Mouse (Mus musculus): ENCODE measurements at regions not wholly inside any gene's neighbourhood (a gene's known extent, or its start where the extent isn't known, plus 50 kb on each side); places are given as distances from the start of the nearest gene placed in this dataset.

GRCm38 (mm10) chr7:36504010-36504875 lies 193.7 kb upstream of the Tshz3 start:
- Histone ChIP-seq H3K9me3 (no peaks in the 10 kb centered on the region), H3K9ac (no peak overlapping the region), H3K27me3 (no peaks in the 10 kb centered on the region), H3K4me1 (replicated peaks) (no peaks in the 10 kb centered on the region), H3K4me3 (no peak overlapping the region), H3K4me2 (no peak overlapping the region), H3K27ac (replicated peaks) (no peak overlapping the region), H3K36me3 (no peaks in the 10 kb centered on the region)
- peak; percentile 68; the same call in 1 of the 2 replicates for ATAC-seq (ENCODE audit: low FRiP score, low read depth)
- 54% methylated on average over 15 of the region's 15 CpGs for whole genome bisulfite sequencing

- no peaks in the 10 kb centered on the region for H3K27me3 ChIP-seq
- 85% methylated on average over 9 of the region's 9 CpGs for WGBS
- H3K9ac ChIP-seq, result no peak overlapping the region
- no peaks in the 10 kb centered on the region for H3K9me3 ChIP-seq
- ATAC-seq (ENCODE audit: low FRiP score, low read depth), result no peak
- H3K4me2 ChIP-seq, result no peak overlapping the region
- no peak overlapping the region for H3K4me3 ChIP-seq
- no peaks in the 10 kb centered on the region for H3K36me3 ChIP-seq
- H3K4me1 ChIP-seq (replicated peaks), result no peaks in the 10 kb centered on the region
- no peak overlapping the region for H3K27ac ChIP-seq (replicated peaks)
Measured at GRCm38 (mm10) chr7:36507895-36508431, 190.0 kb upstream of the Tshz3 start.

GRCm38 (mm10) chr7:36513680-36514079 lies 184.2 kb upstream of the Tshz3 start:
- no peaks in the 10 kb centered on the region for H3K27me3 ChIP-seq
- 89% methylated on average over 3 of the region's 3 CpGs for WGBS
- H3K9me3 ChIP-seq, result no peaks in the 10 kb centered on the region
- no peak overlapping the region for H3K27ac ChIP-seq (replicated peaks)
- H3K9ac ChIP-seq, result no peak overlapping the region
- no peak for ATAC-seq (ENCODE audit: low FRiP score, low read depth)
- no peaks in the 10 kb centered on the region for H3K4me1 ChIP-seq (replicated peaks)
- H3K4me3 ChIP-seq, result no peak overlapping the region
- no peaks in the 10 kb centered on the region for H3K36me3 ChIP-seq
- H3K4me2 ChIP-seq, result no peak overlapping the region

GRCm38 (mm10) chr7:36516094-36516663 lies 181.7 kb upstream of the Tshz3 start:
- no peak for ATAC-seq (ENCODE audit: low FRiP score, low read depth)
- no peaks in the 10 kb centered on the region for H3K27me3 ChIP-seq
- H3K9me3 ChIP-seq, result no peaks in the 10 kb centered on the region
- WGBS, result 70% methylated on average over 7 of the region's 7 CpGs
- no peaks in the 10 kb centered on the region for H3K36me3 ChIP-seq
- no peak overlapping the region for H3K27ac ChIP-seq (replicated peaks)
- H3K4me1 ChIP-seq (replicated peaks), result no peaks in the 10 kb centered on the region
- no peak overlapping the region for H3K4me2 ChIP-seq
- H3K4me3 ChIP-seq, result no peak overlapping the region
- H3K9ac ChIP-seq, result no peak overlapping the region

GRCm38 (mm10) chr7:36519027-36519426 lies 178.9 kb upstream of the Tshz3 start:
- Histone ChIP-seq H3K36me3 (no peaks in the 10 kb centered on the region), H3K4me2 (no peak overlapping the region), H3K27me3 (no peaks in the 10 kb centered on the region), H3K4me3 (no peak overlapping the region), H3K4me1 (replicated peaks) (no peaks in the 10 kb centered on the region), H3K27ac (replicated peaks) (no peak overlapping the region), H3K9ac (no peak overlapping the region), H3K9me3 (no peaks in the 10 kb centered on the region)
- ATAC-seq (ENCODE audit: low FRiP score, low read depth), result no peak
- WGBS, result 85% methylated on average over 4 of the region's 4 CpGs

GRCm38 (mm10) chr7:36522960-36523359 lies 175.0 kb upstream of the Tshz3 start:
- ATAC-seq (ENCODE audit: low FRiP score, low read depth), result no peak
- H3K36me3 ChIP-seq, result no peaks in the 10 kb centered on the region
- H3K9me3 ChIP-seq, result no peaks in the 10 kb centered on the region
- no peaks in the 10 kb centered on the region for H3K4me1 ChIP-seq (replicated peaks)
- H3K27ac ChIP-seq (replicated peaks), result no peak overlapping the region
- no peak overlapping the region for H3K9ac ChIP-seq
- H3K27me3 ChIP-seq, result no peaks in the 10 kb centered on the region
- no peak overlapping the region for H3K4me2 ChIP-seq
- H3K4me3 ChIP-seq, result no peak overlapping the region
- 70% methylated on average over 5 of the region's 5 CpGs for WGBS

GRCm38 (mm10) chr7:36526148-36526547 lies 171.8 kb upstream of the Tshz3 start:
- Histone ChIP-seq H3K9me3 (no peaks in the 10 kb centered on the region), H3K27ac (replicated peaks) (no peak overlapping the region), H3K4me1 (replicated peaks) (peaks cover 13% of the 10 kb centered on the region; the same call in 1 of the 2 replicates), H3K4me2 (no peak overlapping the region), H3K9ac (no peak overlapping the region), H3K4me3 (no peak overlapping the region), H3K27me3 (no peaks in the 10 kb centered on the region), H3K36me3 (no peaks in the 10 kb centered on the region)
- no peak for ATAC-seq (ENCODE audit: low FRiP score, low read depth)
- 71% methylated on average over 7 of the region's 7 CpGs for WGBS

- Histone ChIP-seq H3K27ac (replicated peaks) (no peak overlapping the region), H3K27me3 (no peaks in the 10 kb centered on the region), H3K36me3 (no peaks in the 10 kb centered on the region), H3K4me2 (no peak overlapping the region), H3K4me3 (no peak overlapping the region), H3K9me3 (no peaks in the 10 kb centered on the region), H3K4me1 (replicated peaks) (peaks cover 13% of the 10 kb centered on the region; the same call in 1 of the 2 replicates), H3K9ac (no peak overlapping the region)
- 57% methylated on average over 3 of the region's 3 CpGs for WGBS
- ATAC-seq (ENCODE audit: low FRiP score, low read depth), result no peak
Measured at GRCm38 (mm10) chr7:36526692-36527091, 171.2 kb upstream of the Tshz3 start.

- peak overlapping the region; percentile 2; the same call in 1 of the 2 replicates for H3K27ac ChIP-seq (replicated peaks)
- 0 out of 2 replicates have a peak, but pooled peaks have one; percentile 19 for ATAC-seq (ENCODE audit: low FRiP score, low read depth)
Measured at GRCm38 (mm10) chr7:36529504-36530065, 168.3 kb upstream of the Tshz3 start.

GRCm38 (mm10) chr7:36531559-36531958 lies 166.4 kb upstream of the Tshz3 start:
- H3K9ac ChIP-seq, result no peak overlapping the region
- no peaks in the 10 kb centered on the region for H3K27me3 ChIP-seq
- 86% methylated on average over 1 of the region's 1 CpGs for WGBS
- H3K4me1 ChIP-seq (replicated peaks), result peaks cover 15% of the 10 kb centered on the region; the same call in 1 of the 2 replicates
- H3K36me3 ChIP-seq, result no peaks in the 10 kb centered on the region
- H3K27ac ChIP-seq (replicated peaks), result no peak overlapping the region
- H3K9me3 ChIP-seq, result no peaks in the 10 kb centered on the region
- no peak overlapping the region for H3K4me3 ChIP-seq
- no peak for ATAC-seq (ENCODE audit: low FRiP score, low read depth)
- no peak overlapping the region for H3K4me2 ChIP-seq

More at GRCm38 (mm10) chr7:36529504-36530065, 168.3 kb upstream of the Tshz3 start:
- peak overlapping the region; percentile 1; the same call in 1 of the 2 replicates for H3K4me2 ChIP-seq
- no peaks in the 10 kb centered on the region for H3K27me3 ChIP-seq
- H3K9me3 ChIP-seq, result no peaks in the 10 kb centered on the region
- 63% methylated on average over 15 of the region's 15 CpGs for WGBS
- H3K4me3 ChIP-seq, result no peak overlapping the region
- H3K36me3 ChIP-seq, result no peaks in the 10 kb centered on the region
- H3K9ac ChIP-seq, result no peak overlapping the region
- peaks cover 15% of the 10 kb centered on the region; the same call in 1 of the 2 replicates for H3K4me1 ChIP-seq (replicated peaks)

GRCm38 (mm10) chr7:36538111-36538510 lies 159.8 kb upstream of the Tshz3 start:
- H3K4me2 ChIP-seq, result no peak overlapping the region
- ATAC-seq (ENCODE audit: low FRiP score, low read depth), result no peak
- no peaks in the 10 kb centered on the region for H3K27me3 ChIP-seq
- H3K9me3 ChIP-seq, result no peaks in the 10 kb centered on the region
- WGBS, result 72% methylated on average over 11 of the region's 11 CpGs
- no peak overlapping the region for H3K27ac ChIP-seq (replicated peaks)
- H3K4me3 ChIP-seq, result no peak overlapping the region
- H3K36me3 ChIP-seq, result no peaks in the 10 kb centered on the region
- H3K9ac ChIP-seq, result no peak overlapping the region
- 0 out of 2 replicates have a peak, but pooled peaks cover under 1% of the 10 kb centered on the region for H3K4me1 ChIP-seq (replicated peaks)

GRCm38 (mm10) chr7:36548007-36548406 lies 149.9 kb upstream of the Tshz3 start:
- H3K4me1 ChIP-seq (replicated peaks), result no peaks in the 10 kb centered on the region
- H3K27me3 ChIP-seq, result no peaks in the 10 kb centered on the region
- no peak overlapping the region for H3K9ac ChIP-seq
- H3K27ac ChIP-seq (replicated peaks), result no peak overlapping the region
- no peaks in the 10 kb centered on the region for H3K36me3 ChIP-seq
- H3K9me3 ChIP-seq, result no peaks in the 10 kb centered on the region
- no peak for ATAC-seq (ENCODE audit: low FRiP score, low read depth)
- WGBS, result 17% methylated on average over 14 of the region's 14 CpGs
- H3K4me2 ChIP-seq, result no peak overlapping the region
- H3K4me3 ChIP-seq, result no peak overlapping the region

Data from hindbrain, embryonic 15.5 days (tissue).